Mouse (Mus musculus) ovary, postnatal 36 days (tissue): ENCODE results near the gene Sema4g.
A peak's percentile ranks its signal among the peaks of the same experiment; 100 is the strongest.
"Not testable (repeated sequence)": the region's sequence is repeated elsewhere in the genome, so short reads cannot be mapped to it uniquely, and the experiment has no call there.

Experiments used
- DNase-seq: peaks from one replicate; pipeline ENCODE4 v3.0.0; 2022; ENCODE audit warnings: low spot score, mixed read lengths

Gene Sema4g

GRCm38 (mm10) chr19:45024775-45025174 is 35.9 kb downstream of the Sema4g start:
- DNase-seq = no peak

DNA sequence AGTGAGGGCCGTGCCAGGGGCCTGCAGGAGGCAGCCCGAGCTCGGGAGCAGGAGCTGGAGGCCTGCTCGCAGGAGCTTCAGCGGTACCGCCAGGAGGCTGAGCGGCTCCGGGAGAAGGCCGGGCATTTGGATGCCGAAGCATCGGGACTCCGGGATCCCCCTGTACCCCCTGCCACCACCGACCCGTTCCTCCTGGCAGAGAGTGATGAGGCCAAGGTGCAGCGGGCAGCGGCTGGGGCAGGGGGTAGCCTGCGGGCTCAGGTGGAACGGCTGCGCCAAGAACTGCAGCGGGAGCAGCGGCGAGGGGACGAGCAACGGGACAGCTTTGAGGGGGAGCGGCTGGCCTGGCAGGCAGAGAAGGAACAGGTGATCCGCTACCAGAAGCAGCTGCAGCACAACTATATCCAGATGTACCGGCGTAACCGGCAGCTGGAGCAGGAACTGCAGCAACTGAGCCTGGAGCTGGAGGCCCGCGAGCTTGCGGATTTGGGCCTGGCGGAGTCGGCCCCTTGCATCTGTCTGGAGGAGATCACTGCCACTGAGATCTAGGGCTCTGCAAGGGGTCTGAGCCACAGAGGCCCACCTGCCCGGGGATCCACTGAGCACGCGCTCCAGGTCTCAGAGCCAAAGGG is 37.2 kb downstream of the Sema4g start:
- DNase-seq = no peak

- DNase-seq = no peak
Measured at GRCm38 (mm10) chr19:45026958-45027670, 38.2 kb downstream of the Sema4g start.

DNA sequence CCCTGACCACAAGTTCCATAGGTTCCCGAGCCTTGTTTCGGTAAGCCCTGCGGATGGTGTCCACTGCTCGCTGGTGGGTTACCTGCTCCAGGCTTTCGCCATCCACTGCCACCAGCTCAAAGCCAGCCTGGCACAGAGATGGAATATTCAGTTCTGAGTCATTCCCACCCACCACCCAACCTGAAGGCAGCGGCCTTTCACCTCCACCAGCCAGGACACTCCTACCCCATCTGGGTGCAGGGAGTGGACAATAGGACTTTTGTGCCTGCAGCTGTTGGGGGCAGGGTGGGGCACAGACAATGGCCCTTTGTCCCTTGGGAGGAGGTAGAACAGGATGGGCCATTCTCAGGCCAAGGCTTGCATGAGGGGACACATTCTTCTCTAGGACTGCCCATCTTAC is 38.9 kb downstream of the Sema4g start:
- peak; percentile 19 for DNase-seq

GRCm38 (mm10) chr19:45028746-45029145 is 39.8 kb downstream of the Sema4g start:
- peak; percentile 42 for DNase-seq

DNA sequence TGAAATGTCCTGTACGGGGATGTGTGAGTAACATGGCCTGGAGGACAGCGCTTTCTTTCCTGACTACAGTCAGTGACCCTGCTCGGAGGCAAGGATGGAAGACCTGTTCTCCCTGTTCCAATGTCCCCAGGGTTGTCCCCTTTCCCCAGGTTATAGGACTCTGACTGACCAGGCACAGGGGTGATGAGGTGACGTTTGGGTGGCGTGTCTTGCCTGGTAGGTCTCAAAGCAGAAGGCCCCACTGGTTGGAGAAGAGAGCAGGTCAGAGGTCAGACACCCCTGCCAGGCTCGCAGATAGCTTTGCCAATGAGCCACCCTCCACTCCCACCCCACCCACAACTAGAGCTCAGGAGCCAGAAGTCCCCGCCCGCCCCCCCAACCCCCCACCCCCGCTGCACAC is 40.7 kb downstream of the Sema4g start:
- DNase-seq = no peak

- peak; percentile 64 for DNase-seq
Measured at GRCm38 (mm10) chr19:45030111-45030510, 41.2 kb downstream of the Sema4g start.

- peak; percentile 69 for DNase-seq
Measured at GRCm38 (mm10) chr19:45030746-45031693, 42.1 kb downstream of the Sema4g start.

DNA sequence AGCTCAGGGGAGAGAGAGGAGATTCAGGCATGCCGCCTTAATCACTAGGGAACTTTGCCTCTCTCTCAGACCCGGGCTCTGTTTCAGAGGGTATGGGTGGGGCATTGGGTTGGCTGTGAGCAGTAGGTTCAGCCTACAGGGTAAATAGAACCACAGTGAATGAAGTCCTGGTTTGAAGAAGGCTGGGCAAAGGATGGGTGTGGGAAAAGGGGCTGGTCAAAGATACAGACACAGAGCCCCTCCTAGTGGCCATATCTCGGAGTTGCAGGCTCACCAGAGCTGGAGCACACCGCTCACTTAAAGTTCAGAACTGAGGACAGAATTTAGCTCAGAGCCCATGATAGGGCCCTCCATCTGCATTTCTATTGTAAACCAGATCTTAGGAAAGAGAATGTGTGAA is 42.9 kb downstream of the Sema4g start:
- peak; percentile 78 for DNase-seq

DNA sequence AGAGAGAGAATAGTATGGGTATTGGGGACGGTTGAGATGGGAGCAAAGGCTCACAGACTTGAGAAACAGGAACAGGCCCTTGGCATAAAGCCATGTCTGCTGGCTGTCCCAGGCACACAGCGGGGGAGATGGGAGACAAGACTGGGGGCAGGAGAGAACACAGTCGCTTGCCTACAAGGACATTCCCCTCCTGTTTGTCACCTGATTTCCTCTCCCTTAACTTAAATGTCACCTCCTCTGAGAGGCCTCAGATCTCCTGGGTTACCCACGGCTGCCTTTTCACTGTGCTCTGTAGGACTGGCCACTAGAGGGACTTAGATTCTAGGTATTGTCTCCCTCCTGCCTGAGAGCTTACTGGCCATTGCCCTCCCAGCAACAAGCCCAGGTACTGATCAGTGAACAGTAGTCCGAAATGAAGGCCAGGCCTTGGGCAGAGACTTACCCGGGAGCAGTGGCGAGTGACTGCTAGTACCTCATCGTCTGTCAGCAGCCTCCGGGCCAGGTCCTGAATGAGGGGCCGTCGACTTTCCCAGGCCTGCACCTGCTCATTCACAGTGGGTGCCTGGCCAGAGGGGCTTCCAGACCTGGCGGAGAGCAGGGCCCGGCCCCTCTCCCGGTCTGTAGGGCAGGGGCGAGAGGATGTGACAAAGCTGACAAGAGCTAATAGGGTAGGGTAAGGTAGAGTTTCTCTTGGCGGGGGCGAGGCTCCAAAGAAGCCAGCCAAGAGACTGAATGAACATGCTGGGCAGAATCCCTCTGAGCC is 43.9 kb downstream of the Sema4g start:
- no peak for DNase-seq

DNA sequence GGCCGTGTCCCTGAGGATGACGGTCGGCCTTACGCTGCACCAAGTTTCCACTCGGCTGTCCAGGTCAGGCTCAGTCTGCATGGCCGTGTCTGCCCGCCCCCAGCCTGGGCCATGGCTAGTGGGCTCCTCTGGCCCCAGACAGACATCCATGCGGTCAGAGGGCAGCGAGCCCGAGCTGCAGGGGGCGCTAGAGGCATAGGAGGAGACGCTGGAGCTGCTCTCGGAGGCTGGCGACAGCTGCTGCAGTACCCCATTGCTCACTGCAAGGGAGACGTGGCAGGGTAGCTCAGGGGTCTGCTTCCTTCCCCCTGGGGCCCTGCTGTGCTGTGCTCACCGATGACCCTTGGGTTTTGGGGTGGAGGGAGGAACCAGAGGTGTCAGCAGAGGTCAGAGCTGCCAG is 48.0 kb downstream of the Sema4g start:
- peak; percentile 62 for DNase-seq

DNA sequence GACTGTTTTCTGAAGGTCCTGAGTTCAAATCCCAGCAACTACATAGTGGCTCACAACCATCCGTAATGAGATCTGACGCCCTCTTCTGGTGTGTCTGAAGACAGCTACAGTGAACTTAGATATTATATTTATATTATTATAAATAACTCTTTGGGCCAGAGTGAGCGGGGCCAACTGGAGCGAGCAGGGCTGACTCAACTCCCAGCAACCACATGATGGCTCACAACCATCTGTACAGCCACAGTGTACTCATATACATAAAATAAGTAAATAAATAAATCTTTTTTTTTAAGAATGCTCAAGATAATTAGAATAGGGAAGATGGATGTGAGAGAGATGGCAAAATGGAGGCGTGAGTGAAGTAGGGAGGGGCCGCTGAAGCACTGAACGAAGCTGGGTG is 49.3 kb downstream of the Sema4g start:
- DNase-seq = not testable (repeated sequence)

- DNase-seq = no peak
Measured at GRCm38 (mm10) chr19:45040214-45040613, 51.3 kb downstream of the Sema4g start.

GRCm38 (mm10) chr19:45044389-45044927 is 55.6 kb downstream of the Sema4g start:
- DNase-seq = no peak

- DNase-seq = no peak
Measured at GRCm38 (mm10) chr19:45045236-45045635, 56.3 kb downstream of the Sema4g start.

- no peak for DNase-seq
Measured at GRCm38 (mm10) chr19:45045651-45046050, 56.8 kb downstream of the Sema4g start, which contains the start of gene Pdzd7. Gene Pdzd7 (minus strand): TSS chr19:45045717.

DNA sequence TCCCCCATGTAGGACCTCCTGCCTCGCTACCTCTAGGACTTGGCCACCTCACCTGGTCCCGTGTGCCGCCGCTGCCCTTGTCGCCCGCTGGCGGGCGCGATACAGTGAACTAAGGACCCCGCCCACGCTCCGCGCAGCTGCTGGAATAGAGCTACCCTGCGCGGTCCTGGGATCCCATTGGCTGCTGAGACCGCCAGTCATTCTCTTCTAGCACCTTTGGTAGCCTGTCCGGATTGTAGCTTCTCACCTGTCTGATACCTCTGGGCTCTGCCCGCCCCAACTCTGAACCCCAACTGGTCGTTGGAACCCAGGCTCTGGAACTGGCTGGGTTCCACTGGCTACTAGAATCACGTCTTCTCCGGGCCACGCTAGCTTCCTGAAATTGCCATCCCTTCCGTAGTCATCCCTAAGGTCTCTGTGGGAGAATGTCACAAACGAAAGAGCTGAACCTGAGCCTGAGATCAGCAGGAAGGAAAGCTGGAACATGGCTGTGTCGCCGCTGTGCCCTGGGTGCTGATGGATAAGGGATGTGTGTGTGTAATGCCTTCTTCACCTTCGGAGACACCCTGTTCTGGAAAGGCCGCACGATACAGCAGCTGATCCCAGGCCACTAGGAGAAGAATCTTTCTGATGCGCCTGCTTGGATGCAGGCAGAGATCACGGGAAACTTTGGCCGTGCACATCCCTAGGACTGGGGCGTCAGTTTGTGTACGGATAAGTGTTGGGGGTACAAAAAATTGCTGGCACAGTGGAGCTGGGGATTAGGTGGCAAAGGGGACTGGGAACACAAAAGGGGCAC is 57.8 kb downstream of the Sema4g start:
- peak; percentile 85 for DNase-seq

- DNase-seq = peak; percentile 91
Measured at GRCm38 (mm10) chr19:45047417-45047934, 58.6 kb downstream of the Sema4g start, which contains the start of gene Sfxn3. Gene Sfxn3 (plus strand): TSS chr19:45047503.

DNA sequence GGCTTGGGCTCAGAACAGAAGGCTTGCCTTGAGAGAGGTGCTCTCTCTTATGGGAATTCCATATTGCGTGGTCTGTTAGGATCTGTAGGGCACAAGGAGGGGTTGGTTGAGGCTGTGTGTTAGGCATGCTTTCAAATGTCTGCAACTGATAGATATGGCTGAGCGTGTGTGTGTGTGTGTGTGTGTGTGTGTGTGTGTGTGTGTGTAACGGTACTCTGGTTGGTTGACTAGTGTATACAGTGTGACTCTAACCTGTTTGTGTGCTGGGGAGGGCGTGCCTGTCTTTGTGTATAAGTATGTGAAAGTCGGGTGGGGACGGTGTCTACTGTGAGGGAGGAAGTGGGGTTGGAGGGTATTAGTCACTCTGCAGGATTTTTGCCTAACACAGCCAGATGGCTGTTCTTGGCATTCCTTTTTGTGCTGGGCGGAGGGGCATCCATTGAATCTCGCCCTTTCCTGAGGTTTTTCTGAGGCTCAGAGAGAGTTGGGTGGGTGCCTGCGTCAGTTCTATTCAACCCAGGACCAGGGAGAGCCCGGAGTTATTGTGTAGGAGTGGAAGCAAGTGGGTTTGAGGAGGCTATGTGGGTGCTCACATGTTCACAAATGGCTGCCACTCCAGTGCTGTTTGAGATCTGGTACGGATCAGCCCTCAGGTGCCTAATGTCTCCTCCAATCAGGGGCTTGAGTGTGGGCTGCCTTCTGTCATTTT is 59.2 kb downstream of the Sema4g start:
- DNase-seq = peak; percentile 55
